Mouse (Mus musculus): ENCODE results near the gene Sephs2.

- TF ChIP-seq POLR2A (IDR thresholded peaks at IDR 0.05; ENCODE audit: low read depth, low read length), result peak; percentile 100
- TF ChIP-seq CTCF (conservative IDR thresholded peaks at IDR 0.05; ENCODE audit: insufficient read depth, insufficient read length, low read depth, low read length), result no peak
These were observed at the start of gene Sephs2 for GRCm38 (mm10) chr7:127273925-127274789.

All from kidney, adult 2 months (tissue).